Mouse (Mus musculus): Measurements from ENCODE around the gene Brip1.
"Not testable (repeated sequence)": the region's sequence is repeated elsewhere in the genome, so short reads cannot be mapped to it uniquely, and the experiment has no call there.

- TF ChIP-seq CTCF, POLR2A (IDR thresholded peaks at IDR 0.05; ENCODE audit: extremely low read depth, insufficient read depth, low read length): not testable (repeated sequence)
These were observed 15.8 kb downstream of the Brip1 start for GRCm38 (mm10) chr11:86185224-86185623.
